Mouse (Mus musculus) intestine, embryonic 15.5 days (tissue): ENCODE results near the gene Iqsec3. TPM values are rescaled to one million over a fixed set of nuclear protein-coding genes. Genes with fewer than 3 reads are reported as not detected.

Experiments used
- ATAC-seq: fragments of 200-750 bp; cut with Nextera tagmentation; 2 replicates; pipeline ENCODE4 v1.8.0; 2017; ENCODE audit warnings: moderate TSS enrichment, moderate library complexity
- H3K27ac ChIP-seq: fragments of 300-500 bp; sonication (generic); 2 replicates; pipeline ENCODE4 v1.5.1; 2015; ENCODE audit warnings: mild to moderate bottlenecking, inconsistent platforms
- H3K27me3 ChIP-seq: fragments of 300-500 bp; sonication (generic); replicated peaks from 2 replicates; pipeline ENCODE4 v1.6.1; 2015; ENCODE audit warnings: inconsistent platforms
- H3K36me3 ChIP-seq: fragments of 300-500 bp; sonication (generic); 2 replicates; pipeline ENCODE4 v1.6.1; 2015; ENCODE audit warnings: inconsistent platforms
- H3K4me1 ChIP-seq: fragments of 300-500 bp; sonication (generic); replicated peaks from 2 replicates; pipeline ENCODE4 v1.6.1; 2015; ENCODE audit warnings: inconsistent platforms
- H3K4me2 ChIP-seq: fragments of 300-500 bp; sonication (generic); replicated peaks from 2 replicates; pipeline ENCODE4 v1.6.1; 2015; ENCODE audit warnings: mild to moderate bottlenecking, inconsistent platforms
- H3K4me3 ChIP-seq: fragments of 300-500 bp; sonication (generic); replicated peaks from 2 replicates; pipeline ENCODE4 v1.5.1; 2015; ENCODE audit warnings: inconsistent platforms
- H3K9ac ChIP-seq: fragments of 300-500 bp; sonication (generic); 2 replicates; pipeline ENCODE4 v1.6.1; 2015; ENCODE audit warnings: inconsistent platforms
- H3K9me3 ChIP-seq: fragments of 300-500 bp; sonication (generic); 2 replicates; pipeline ENCODE4 v1.6.1; 2016; ENCODE audit warnings: inconsistent platforms
- WGBS: fragments of 180-500 bp; shearing (Covaris S2); methylation state at CpG from one replicate; pipeline ENCODE4 v1.1.7; 2015; 5-methylcytosine and 5-hydroxymethylcytosine counted together
- polyA plus RNA-seq: library from polyadenylated mRNA; unstranded; fragments of >200 nt; fragmentation: Nextera tagmentation; extraction: Ambion mirVana; gene quantifications from 2 replicates; pipeline ENCODE4 v1.2.1, GENCODE M21; 2015

The Iqsec3 gene
- 0.24 and 0.26 TPM in 2 replicates for polyA plus RNA-seq

- H3K36me3 ChIP-seq: no peaks in the 10 kb centered on the region
- H3K9ac ChIP-seq: no peak within 1 kb of the TSS
- H3K4me3 ChIP-seq: peak within 1 kb of the TSS; percentile 31
- no peaks in the 10 kb centered on the region for H3K9me3 ChIP-seq
- peak; percentile 97 for ATAC-seq
- 0 out of 2 replicates have a peak, but pooled peaks cover 4% of the 10 kb centered on the region for H3K4me1 ChIP-seq
- peaks cover 9% of the 10 kb centered on the region for H3K27me3 ChIP-seq
- under 1% methylated on average over 65 of the region's 65 CpGs for WGBS
- H3K4me2 ChIP-seq: peak within 1 kb of the TSS; percentile 62
- H3K27ac ChIP-seq: no peak within 1 kb of the TSS
These were observed at the start of gene Iqsec3 for GRCm38 (mm10) chr6:121473093-121473821. Gene Iqsec3 (minus strand): TSS chr6:121473678.

- no peak for ATAC-seq
- Histone ChIP-seq H3K27me3 (no peaks in the 10 kb centered on the region), H3K27ac (no peak overlapping the region), H3K4me2 (no peak overlapping the region), H3K9me3 (no peaks in the 10 kb centered on the region), H3K4me3 (no peak overlapping the region), H3K4me1 (no peaks in the 10 kb centered on the region), H3K36me3 (no peaks in the 10 kb centered on the region), H3K9ac (no peak overlapping the region)
- 74% methylated on average over 5 of the region's 5 CpGs for WGBS
These were observed 48.7 kb upstream of the Iqsec3 start for GRCm38 (mm10) chr6:121522106-121522705.

GRCm38 (mm10) chr6:121521030-121521429 lies 47.6 kb upstream of the Iqsec3 start:
- H3K27me3 ChIP-seq: no peaks in the 10 kb centered on the region
- H3K36me3 ChIP-seq: no peaks in the 10 kb centered on the region
- no peak overlapping the region for H3K4me2 ChIP-seq
- no peak overlapping the region for H3K9ac ChIP-seq
- ATAC-seq: no peak
- WGBS: 67% methylated on average over 3 of the region's 3 CpGs
- no peaks in the 10 kb centered on the region for H3K9me3 ChIP-seq
- no peak overlapping the region for H3K27ac ChIP-seq
- no peaks in the 10 kb centered on the region for H3K4me1 ChIP-seq
- H3K4me3 ChIP-seq: no peak overlapping the region

- H3K36me3 ChIP-seq: no peaks in the 10 kb centered on the region
- H3K4me2 ChIP-seq: no peak overlapping the region
- ATAC-seq: no peak
- H3K9ac ChIP-seq: no peak overlapping the region
- H3K9me3 ChIP-seq: no peaks in the 10 kb centered on the region
- H3K27me3 ChIP-seq: no peaks in the 10 kb centered on the region
- no peak overlapping the region for H3K27ac ChIP-seq
- H3K4me3 ChIP-seq: no peak overlapping the region
- no peaks in the 10 kb centered on the region for H3K4me1 ChIP-seq
- WGBS: 77% methylated on average over 2 of the region's 2 CpGs
These were observed 46.4 kb upstream of the Iqsec3 start for GRCm38 (mm10) chr6:121519896-121520295.

- no peaks in the 10 kb centered on the region for H3K27me3 ChIP-seq
- no peak overlapping the region for H3K9ac ChIP-seq
- WGBS: 71% methylated on average over 5 of the region's 5 CpGs
- H3K4me3 ChIP-seq: no peak overlapping the region
- H3K27ac ChIP-seq: no peak overlapping the region
- no peak overlapping the region for H3K4me2 ChIP-seq
- H3K36me3 ChIP-seq: no peaks in the 10 kb centered on the region
- H3K4me1 ChIP-seq: no peaks in the 10 kb centered on the region
- ATAC-seq: no peak
- no peaks in the 10 kb centered on the region for H3K9me3 ChIP-seq
These were observed 45.9 kb upstream of the Iqsec3 start for GRCm38 (mm10) chr6:121519266-121519810.

GRCm38 (mm10) chr6:121517726-121518125 lies 44.2 kb upstream of the Iqsec3 start:
- no peak overlapping the region for H3K27ac ChIP-seq
- H3K4me2 ChIP-seq: no peak overlapping the region
- 83% methylated on average over 6 of the region's 6 CpGs for WGBS
- no peaks in the 10 kb centered on the region for H3K9me3 ChIP-seq
- H3K4me1 ChIP-seq: no peaks in the 10 kb centered on the region
- H3K9ac ChIP-seq: no peak overlapping the region
- no peaks in the 10 kb centered on the region for H3K36me3 ChIP-seq
- no peak overlapping the region for H3K4me3 ChIP-seq
- ATAC-seq: no peak
- no peaks in the 10 kb centered on the region for H3K27me3 ChIP-seq

- Histone ChIP-seq H3K27ac (no peak overlapping the region), H3K36me3 (no peaks in the 10 kb centered on the region), H3K27me3 (no peaks in the 10 kb centered on the region), H3K4me1 (no peaks in the 10 kb centered on the region), H3K9ac (no peak overlapping the region), H3K4me3 (no peak overlapping the region), H3K4me2 (no peak overlapping the region), H3K9me3 (no peaks in the 10 kb centered on the region)
- no peak for ATAC-seq
- 90% methylated on average over 3 of the region's 3 CpGs for WGBS
These were observed 36.9 kb upstream of the Iqsec3 start for GRCm38 (mm10) chr6:121510381-121510780.

GRCm38 (mm10) chr6:121509871-121510270 lies 36.4 kb upstream of the Iqsec3 start:
- ATAC-seq: no peak

GRCm38 (mm10) chr6:121508266-121508665 lies 34.8 kb upstream of the Iqsec3 start:
- Histone ChIP-seq H3K4me1 (no peaks in the 10 kb centered on the region), H3K4me3 (no peak overlapping the region), H3K4me2 (no peak overlapping the region), H3K27me3 (no peaks in the 10 kb centered on the region), H3K9me3 (no peaks in the 10 kb centered on the region), H3K27ac (no peak overlapping the region), H3K36me3 (no peaks in the 10 kb centered on the region), H3K9ac (no peak overlapping the region)
- 60% methylated on average over 5 of the region's 5 CpGs for WGBS
- no peak for ATAC-seq

More at GRCm38 (mm10) chr6:121509871-121510270, 36.4 kb upstream of the Iqsec3 start:
- H3K27me3 ChIP-seq: no peaks in the 10 kb centered on the region
- no peak overlapping the region for H3K27ac ChIP-seq
- no peak overlapping the region for H3K9ac ChIP-seq
- no peaks in the 10 kb centered on the region for H3K9me3 ChIP-seq
- no peak overlapping the region for H3K4me3 ChIP-seq
- H3K4me2 ChIP-seq: no peak overlapping the region
- no peaks in the 10 kb centered on the region for H3K36me3 ChIP-seq
- WGBS: 73% methylated on average over 7 of the region's 7 CpGs
- H3K4me1 ChIP-seq: no peaks in the 10 kb centered on the region

- no peak overlapping the region for H3K4me2 ChIP-seq
- H3K4me3 ChIP-seq: no peak overlapping the region
- H3K9me3 ChIP-seq: no peaks in the 10 kb centered on the region
- H3K27ac ChIP-seq: no peak overlapping the region
- 65% methylated on average over 3 of the region's 3 CpGs for WGBS
- ATAC-seq: no peak
- no peaks in the 10 kb centered on the region for H3K4me1 ChIP-seq
- no peak overlapping the region for H3K9ac ChIP-seq
- no peaks in the 10 kb centered on the region for H3K27me3 ChIP-seq
- H3K36me3 ChIP-seq: no peaks in the 10 kb centered on the region
These were observed 27.7 kb upstream of the Iqsec3 start for GRCm38 (mm10) chr6:121501044-121501638.

- 76% methylated on average over 3 of the region's 3 CpGs for WGBS
- no peak overlapping the region for H3K9ac ChIP-seq
- H3K27me3 ChIP-seq: no peaks in the 10 kb centered on the region
- no peak overlapping the region for H3K4me2 ChIP-seq
- no peaks in the 10 kb centered on the region for H3K4me1 ChIP-seq
- ATAC-seq: no peak
- H3K9me3 ChIP-seq: no peaks in the 10 kb centered on the region
- H3K4me3 ChIP-seq: no peak overlapping the region
- H3K27ac ChIP-seq: no peak overlapping the region
- no peaks in the 10 kb centered on the region for H3K36me3 ChIP-seq
These were observed 26.4 kb upstream of the Iqsec3 start for GRCm38 (mm10) chr6:121499856-121500255.

- Histone ChIP-seq H3K4me1 (no peaks in the 10 kb centered on the region), H3K36me3 (no peaks in the 10 kb centered on the region), H3K27ac (no peak overlapping the region), H3K4me2 (no peak overlapping the region), H3K27me3 (no peaks in the 10 kb centered on the region), H3K9ac (no peak overlapping the region), H3K9me3 (no peaks in the 10 kb centered on the region), H3K4me3 (no peak overlapping the region)
- WGBS: 17% methylated on average over 9 of the region's 9 CpGs
- ATAC-seq: no peak
These were observed 25.5 kb upstream of the Iqsec3 start for GRCm38 (mm10) chr6:121498819-121499535.
